In genomic region chr4:82286931-82287330, GRCm38 (mm10) we compare ENCODE assay signal across 27 mouse cellular contexts.
DNase-seq lines count a peak whose midpoint lies in the region; ATAC-seq and TF ChIP-seq lines count a peak whose summit lies in the region.
"Had no signal": no experiment of that assay in that cellular context is flagged by ENCODE, and none has a peak within 500 bp of the region (broad histone marks: within the 10 kb centered on the region; RNA-seq: fewer than 3 reads in every experiment).

No protein-coding gene starts in this region.

- no peaks in the 10 kb centered on the region for H3K4me1 ChIP-seq in intestine, embryonic 14.5 days (replicated peaks; ENCODE audit: control insufficient read depth, insufficient read depth, low read length)
- H3K4me1 ChIP-seq in intestine, embryonic 16.5 days (ENCODE audit: control insufficient read depth, insufficient read depth, low read length), result 0 out of 2 replicates have a peak, but pooled peaks cover 3% of the 10 kb centered on the region
- H3K4me1 ChIP-seq in midbrain, postnatal 0 days (ENCODE audit: insufficient read depth, low read length), result 0 out of 2 replicates have a peak, but pooled peaks cover 3% of the 10 kb centered on the region
- no peaks in the 10 kb centered on the region for H3K4me1 ChIP-seq in midbrain, embryonic 15.5 days
- H3K4me1 ChIP-seq: liver, embryonic 15.5 days; megakaryocyte, embryonic 14.5 days; stomach, embryonic 15.5 days had no signal

- 88% methylated on average over 2 of the region's 2 CpGs for WGBS in intestine, embryonic 14.5 days
- WGBS in intestine, embryonic 16.5 days, result 85% methylated on average over 2 of the region's 2 CpGs
- WGBS in midbrain, postnatal 0 days, result 92% methylated on average over 2 of the region's 2 CpGs
- WGBS in midbrain, embryonic 15.5 days, result 94% methylated on average over 2 of the region's 2 CpGs

- no peak overlapping the region for H3K4me3 ChIP-seq in intestine, embryonic 14.5 days (ENCODE audit: low read depth, low read length)
- H3K4me3 ChIP-seq in intestine, embryonic 16.5 days (ENCODE audit: low read length), result no peak overlapping the region
- no peak overlapping the region for H3K4me3 ChIP-seq in midbrain, postnatal 0 days (ENCODE audit: low read depth, low read length)
- H3K4me3 ChIP-seq in midbrain, embryonic 15.5 days, result no peak overlapping the region
- H3K4me3 ChIP-seq: erythroblast, embryonic 14.5 days; forebrain, embryonic 12.5 days; heart, embryonic 13.5 days; hindbrain, embryonic 10.5 days; left cerebral cortex, adult 2 months; limb, embryonic 12.5 days; liver, embryonic 15.5 days; lung, embryonic 15.5 days; megakaryocyte, embryonic 14.5 days; midbrain, embryonic 12.5 days; stomach, embryonic 15.5 days had no signal

- DNase-seq in heart, adult 11 months, result peak; percentile 44
- no peak for DNase-seq in heart, adult 9 months (ENCODE audit: low spot score in 2 of 2)
- peak; percentile 43 for DNase-seq in intestine, embryonic 14.5 days (ENCODE audit: low spot score)
- no peak for DNase-seq in midbrain, postnatal 0 days (ENCODE audit: low spot score)
- DNase-seq: adrenal gland, adult 8-10 months; B cell, adult 2 months; cerebellum, adult 2 months; cerebellum, postnatal 14 days; heart, postnatal 14 days; kidney, adult 8-10 months; kidney, postnatal 14 days; lung, postnatal 36 days; thymus, postnatal 14 days had no signal

- TF ChIP-seq CTCF in midbrain, postnatal 0 days (IDR thresholded peaks at IDR 0.05), result peak; percentile 18

- H3K9me3 ChIP-seq in intestine, embryonic 14.5 days (ENCODE audit: control insufficient read depth, low read length), result no peaks in the 10 kb centered on the region
- H3K9me3 ChIP-seq in intestine, embryonic 16.5 days (ENCODE audit: control insufficient read depth, low read length), result no peaks in the 10 kb centered on the region
- H3K9me3 ChIP-seq in midbrain, postnatal 0 days (ENCODE audit: low read length), result no peaks in the 10 kb centered on the region
- H3K9me3 ChIP-seq in midbrain, embryonic 15.5 days, result no peaks in the 10 kb centered on the region
- H3K9me3 ChIP-seq: forebrain, embryonic 12.5 days; heart, embryonic 13.5 days; hindbrain, embryonic 10.5 days; limb, embryonic 12.5 days; liver, embryonic 15.5 days; lung, embryonic 15.5 days; midbrain, embryonic 12.5 days; stomach, embryonic 15.5 days had no signal

- 0 out of 2 replicates have a peak, but pooled peaks cover 2% of the 10 kb centered on the region for H3K36me3 ChIP-seq in intestine, embryonic 14.5 days (ENCODE audit: control insufficient read depth, insufficient read depth, low read length)
- H3K36me3 ChIP-seq in intestine, embryonic 16.5 days (ENCODE audit: control insufficient read depth, insufficient read depth, low read length), result no peaks in the 10 kb centered on the region
- H3K36me3 ChIP-seq in midbrain, postnatal 0 days (ENCODE audit: insufficient read depth, low read length), result no peaks in the 10 kb centered on the region
- H3K36me3 ChIP-seq in midbrain, embryonic 15.5 days (replicated peaks), result no peaks in the 10 kb centered on the region
- H3K36me3 ChIP-seq: forebrain, embryonic 12.5 days; hindbrain, embryonic 10.5 days; liver, embryonic 15.5 days; midbrain, embryonic 12.5 days; stomach, embryonic 15.5 days had no signal

- no peak overlapping the region for H3K4me2 ChIP-seq in intestine, embryonic 14.5 days (ENCODE audit: low read length)
- H3K4me2 ChIP-seq in intestine, embryonic 16.5 days (ENCODE audit: low read depth, low read length), result no peak overlapping the region
- H3K4me2 ChIP-seq in midbrain, postnatal 0 days (ENCODE audit: low read depth, low read length, poor library complexity, severe bottlenecking), result no peak overlapping the region
- H3K4me2 ChIP-seq in midbrain, embryonic 15.5 days, result no peak overlapping the region
- H3K4me2 ChIP-seq: forebrain, embryonic 12.5 days; heart, embryonic 13.5 days; limb, embryonic 12.5 days; liver, embryonic 15.5 days; lung, embryonic 15.5 days; midbrain, embryonic 12.5 days; stomach, embryonic 15.5 days had no signal

- no peak overlapping the region for H3K27ac ChIP-seq in intestine, embryonic 14.5 days (ENCODE audit: low read depth)
- no peak overlapping the region for H3K27ac ChIP-seq in intestine, embryonic 16.5 days (ENCODE audit: low read length)
- no peak overlapping the region for H3K27ac ChIP-seq in midbrain, postnatal 0 days (ENCODE audit: low read depth, low read length)
- no peak overlapping the region for H3K27ac ChIP-seq in midbrain, embryonic 15.5 days
- H3K27ac ChIP-seq: forebrain, embryonic 12.5 days; heart, embryonic 13.5 days; hindbrain, embryonic 10.5 days; left cerebral cortex, adult 2 months; limb, embryonic 12.5 days; liver, embryonic 15.5 days; lung, embryonic 15.5 days; midbrain, embryonic 12.5 days; stomach, embryonic 15.5 days had no signal

- no peak overlapping the region for H3K9ac ChIP-seq in intestine, embryonic 14.5 days (ENCODE audit: low read length)
- H3K9ac ChIP-seq in intestine, embryonic 16.5 days (ENCODE audit: low read depth, low read length), result no peak overlapping the region
- H3K9ac ChIP-seq in midbrain, postnatal 0 days (replicated peaks; ENCODE audit: low read length, poor library complexity, severe bottlenecking), result no peak overlapping the region
- no peak overlapping the region for H3K9ac ChIP-seq in midbrain, embryonic 15.5 days
- H3K9ac ChIP-seq: forebrain, embryonic 12.5 days; heart, embryonic 13.5 days; limb, embryonic 12.5 days; liver, embryonic 15.5 days; lung, embryonic 15.5 days; midbrain, embryonic 12.5 days; stomach, embryonic 15.5 days had no signal

- no peaks in the 10 kb centered on the region for H3K27me3 ChIP-seq in intestine, embryonic 14.5 days (replicated peaks; ENCODE audit: control insufficient read depth, insufficient read depth, low read length)
- H3K27me3 ChIP-seq in intestine, embryonic 16.5 days (replicated peaks; ENCODE audit: control insufficient read depth, insufficient read depth, low read length), result no peaks in the 10 kb centered on the region
- no peaks in the 10 kb centered on the region for H3K27me3 ChIP-seq in midbrain, postnatal 0 days (ENCODE audit: insufficient read depth, low read length)
- H3K27me3 ChIP-seq in midbrain, embryonic 15.5 days (replicated peaks), result no peaks in the 10 kb centered on the region
- H3K27me3 ChIP-seq: forebrain, embryonic 12.5 days; heart, embryonic 13.5 days; limb, embryonic 12.5 days; liver, embryonic 15.5 days; lung, embryonic 15.5 days; megakaryocyte, embryonic 14.5 days; midbrain, embryonic 12.5 days; stomach, embryonic 15.5 days had no signal

- ATAC-seq in intestine, embryonic 14.5 days (replicated peaks; ENCODE audit: low FRiP score, low TSS enrichment, low read depth), result no peak
- no peak for ATAC-seq in intestine, embryonic 16.5 days
- ATAC-seq in midbrain, postnatal 0 days (ENCODE audit: low FRiP score), result no peak
- ATAC-seq in midbrain, embryonic 15.5 days (replicated peaks), result no peak
- ATAC-seq in frontal cortex, adult (ENCODE audit: low TSS enrichment), result no peak

Comparison
In these comparisons a context has a peak if more than half of its experiments do, and no peak if none do; other contexts are left out.
1. DNase-seq: peak in heart, adult 11 months (single experiment) and intestine, embryonic 14.5 days (single experiment); none in heart, adult 9 months (0 of 2) and midbrain, postnatal 0 days (single experiment).